In genomic region chr3:127791595-127792561, GRCm38 (mm10) we compare ENCODE assay signal across 8 mouse cellular contexts. TPM values are rescaled to one million over a fixed set of nuclear protein-coding genes. Genes with fewer than 3 reads are reported as not detected.
DNase-seq lines count a peak whose midpoint lies in the region; ATAC-seq lines count a peak whose summit lies in the region.

No protein-coding gene starts in this region.

- peaks cover 6% of the 10 kb centered on the region; the same call in 1 of the 2 replicates for H3K27me3 ChIP-seq in heart, embryonic 16.5 days (ENCODE audit: control insufficient read depth, insufficient read depth, low read length)
- H3K27me3 ChIP-seq in intestine, embryonic 16.5 days (replicated peaks; ENCODE audit: control insufficient read depth, insufficient read depth, low read length) = no peaks in the 10 kb centered on the region

- peak overlapping the region; percentile 73; the same call in 1 of the 2 replicates for H3K4me3 ChIP-seq in heart, embryonic 16.5 days (ENCODE audit: low read length)
- peak overlapping the region; percentile 80; the same call in 1 of the 2 replicates for H3K4me3 ChIP-seq in brown adipose tissue, adult 24 weeks (ENCODE audit: insufficient read depth, low read depth, low read length)
- peak overlapping the region; percentile 77 for H3K4me3 ChIP-seq in intestine, embryonic 16.5 days (ENCODE audit: low read length)

- DNase-seq in heart, adult 9 months (ENCODE audit: low spot score in 2 of 2) = no peak
- no peak for DNase-seq in urinary bladder, adult 2 months (ENCODE audit: low spot score)
- no peak for DNase-seq in cerebellum, postnatal 25 days
- DNase-seq in layer of hippocampus, adult 11-12 months (ENCODE audit: low spot score) = no peak

- H3K9ac ChIP-seq in heart, embryonic 16.5 days (ENCODE audit: low read length) = no peak overlapping the region
- peak overlapping the region; percentile 81; the same call in 1 of the 2 replicates for H3K9ac ChIP-seq in intestine, embryonic 16.5 days (ENCODE audit: low read depth, low read length)

- H3K4me1 ChIP-seq in heart, embryonic 16.5 days (ENCODE audit: control insufficient read depth, insufficient read depth, low read length) = peaks cover 3% of the 10 kb centered on the region
- 0 out of 2 replicates have a peak, but pooled peaks cover 5% of the 10 kb centered on the region for H3K4me1 ChIP-seq in brown adipose tissue, adult 24 weeks (ENCODE audit: control insufficient read depth, insufficient read depth, insufficient read length, low read length)
- peaks cover 6% of the 10 kb centered on the region; the same call in 1 of the 2 replicates for H3K4me1 ChIP-seq in intestine, embryonic 16.5 days (ENCODE audit: control insufficient read depth, insufficient read depth, low read length)

- no peaks in the 10 kb centered on the region for H3K36me3 ChIP-seq in heart, embryonic 16.5 days (ENCODE audit: control insufficient read depth, insufficient read depth)
- 0 out of 2 replicates have a peak, but pooled peaks cover 3% of the 10 kb centered on the region for H3K36me3 ChIP-seq in intestine, embryonic 16.5 days (ENCODE audit: control insufficient read depth, insufficient read depth, low read length)

- 61% methylated on average over 4 of the region's 4 CpGs for WGBS in heart, embryonic 16.5 days
- WGBS in intestine, embryonic 16.5 days = 40% methylated on average over 4 of the region's 4 CpGs

- peak overlapping the region; percentile 100; the same call in 1 of the 2 replicates for H3K4me2 ChIP-seq in heart, embryonic 16.5 days (ENCODE audit: low read depth, low read length)
- peak overlapping the region; percentile 90 for H3K4me2 ChIP-seq in intestine, embryonic 16.5 days (ENCODE audit: low read depth, low read length)

- no peak for ATAC-seq in heart, embryonic 16.5 days (replicated peaks; ENCODE audit: extremely low read depth, insufficient read depth, low FRiP score)
- ATAC-seq in intestine, embryonic 16.5 days = peak; percentile 12; the same call in 1 of the 2 replicates
- ATAC-seq in neutrophil, adult 5-6 weeks (ENCODE audit: extremely low read depth, insufficient number of reproducible peaks, low FRiP score, poor library complexity, severe bottlenecking) = peak; percentile 6; the same call in 1 of the 2 replicates

- no peak overlapping the region for H3K27ac ChIP-seq in heart, embryonic 16.5 days (ENCODE audit: low read length)
- peak overlapping the region; percentile 16; the same call in 1 of the 2 replicates for H3K27ac ChIP-seq in brown adipose tissue, adult 24 weeks (replicated peaks; ENCODE audit: low read depth, low read length)
- H3K27ac ChIP-seq in intestine, embryonic 16.5 days (ENCODE audit: low read length) = peak overlapping the region; percentile 78; the same call in 1 of the 2 replicates

- H3K9me3 ChIP-seq in heart, embryonic 16.5 days (replicated peaks; ENCODE audit: control insufficient read depth, low read length) = peaks cover 3% of the 10 kb centered on the region; the same call in 1 of the 2 replicates
- H3K9me3 ChIP-seq in intestine, embryonic 16.5 days (ENCODE audit: control insufficient read depth, low read length) = no peaks in the 10 kb centered on the region

RNA-seq across cellular contexts. Expression of gene Tifa, which starts 2.3 kb away (rescaled TPM):
- polyA plus RNA-seq in heart, embryonic 16.5 days (2015; fragmentation: Nextera tagmentation; extraction: Ambion mirVana) = 3.1 and 4.0 TPM in 2 replicates
- 1.8 and 2.0 TPM in 2 replicates for polyA plus RNA-seq in brown adipose tissue, adult 24 weeks (2012; ENCODE audit: insufficient read depth, insufficient read length, missing spikeins)
- polyA plus RNA-seq in intestine, embryonic 16.5 days (2015; fragmentation: Nextera tagmentation; extraction: Ambion mirVana) = 27.4 and 35.2 TPM in 2 replicates
- total RNA-seq in neutrophil, adult 5-6 weeks (2017) = 32.7 and 33.5 TPM in 2 replicates
- 10.1 and 12.2 TPM in 2 replicates for polyA plus RNA-seq in urinary bladder, adult 2 months (2012; rRNA removed)

RNA-seq across cellular contexts. Expression of gene Alpk1, which starts 11.6 kb away (rescaled TPM):
- polyA plus RNA-seq in heart, embryonic 16.5 days (2015; fragmentation: Nextera tagmentation; extraction: Ambion mirVana) = 0.92 and 1.2 TPM in 2 replicates
- polyA plus RNA-seq in brown adipose tissue, adult 24 weeks (2012; ENCODE audit: insufficient read depth, insufficient read length, missing spikeins) = 0.54 and 0.63 TPM in 2 replicates
- 1.6 and 2.5 TPM in 2 replicates for polyA plus RNA-seq in intestine, embryonic 16.5 days (2015; fragmentation: Nextera tagmentation; extraction: Ambion mirVana)
- total RNA-seq in neutrophil, adult 5-6 weeks (2017) = 2.9 and 4.9 TPM in 2 replicates
- polyA plus RNA-seq in urinary bladder, adult 2 months (2012; rRNA removed) = 17.8 and 20.4 TPM in 2 replicates

RNA-seq across cellular contexts. Expression of gene Ap1ar, which starts 45.4 kb away (rescaled TPM):
- 23.8 and 31.6 TPM in 2 replicates for polyA plus RNA-seq in heart, embryonic 16.5 days (2015; fragmentation: Nextera tagmentation; extraction: Ambion mirVana)
- 13.1 and 25.0 TPM in 2 replicates for polyA plus RNA-seq in brown adipose tissue, adult 24 weeks (2012; ENCODE audit: insufficient read depth, insufficient read length, missing spikeins)
- 87.4 and 101 TPM in 2 replicates for polyA plus RNA-seq in intestine, embryonic 16.5 days (2015; fragmentation: Nextera tagmentation; extraction: Ambion mirVana)
- 43.0 and 58.7 TPM in 2 replicates for total RNA-seq in neutrophil, adult 5-6 weeks (2017)
- polyA plus RNA-seq in urinary bladder, adult 2 months (2012; rRNA removed) = 28.6 and 37.2 TPM in 2 replicates
